Mouse (Mus musculus) hindbrain, embryonic 14.5 days (tissue): ENCODE results near the gene Plvap. TPM values are rescaled to one million over a fixed set of nuclear protein-coding genes. Genes with fewer than 3 reads are reported as not detected.

Source experiments
- ATAC-seq: fragments of 200-750 bp; cut with Nextera tagmentation; 2 replicates; pipeline ENCODE4 v1.8.0; 2017; ENCODE audit warnings: moderate number of reproducible peaks, mild to moderate bottlenecking, moderate TSS enrichment, moderate library complexity; ENCODE audit not compliant: low FRiP score
- DNase-seq: peaks from one replicate; pipeline ENCODE4 v3.0.0-alpha.2; 2015; ENCODE audit warnings: low spot score
- H3K27ac ChIP-seq: fragments of 300-500 bp; sonication (generic); 2 replicates; pipeline ENCODE4 v1.5.1; 2014; ENCODE audit warnings: mild to moderate bottlenecking, moderate library complexity
- H3K27me3 ChIP-seq: fragments of 300-500 bp; sonication (generic); 2 replicates; pipeline ENCODE4 v1.6.1; 2014; ENCODE audit warnings: mild to moderate bottlenecking, low read length, mixed read lengths; ENCODE audit not compliant: control insufficient read depth, insufficient read depth
- H3K36me3 ChIP-seq: fragments of 300-500 bp; sonication (generic); replicated peaks from 2 replicates; pipeline ENCODE4 v1.6.1; 2014; ENCODE audit not compliant: control insufficient read depth, insufficient read depth
- H3K4me1 ChIP-seq: fragments of 300-500 bp; sonication (generic); replicated peaks from 2 replicates; pipeline ENCODE4 v1.6.1; 2014; ENCODE audit warnings: antibody characterized with exemption, low read length, mixed read lengths; ENCODE audit not compliant: control insufficient read depth, insufficient read depth
- H3K4me2 ChIP-seq: fragments of 300-500 bp; sonication (generic); replicated peaks from 2 replicates; pipeline ENCODE4 v1.6.1; 2014; ENCODE audit warnings: mild to moderate bottlenecking, moderate library complexity
- H3K4me3 ChIP-seq: fragments of 300-500 bp; sonication (generic); replicated peaks from 2 replicates; pipeline ENCODE4 v1.5.1; 2014; ENCODE audit warnings: mild to moderate bottlenecking, low read length
- H3K9ac ChIP-seq: fragments of 300-500 bp; sonication (generic); 2 replicates; pipeline ENCODE4 v1.6.1; 2014
- H3K9me3 ChIP-seq: fragments of 300-500 bp; sonication (generic); 2 replicates; pipeline ENCODE4 v1.6.1; 2016; ENCODE audit warnings: low read length; ENCODE audit not compliant: control insufficient read depth
- WGBS: fragments of 180-500 bp; shearing (Covaris S2); extraction: QIAGEN DNeasy Blood & Tissue Kit; methylation state at CpG from one replicate; pipeline ENCODE4 v1.1.7; 2014; 5-methylcytosine and 5-hydroxymethylcytosine counted together
- polyA plus RNA-seq: library from polyadenylated mRNA; unstranded; fragments of >200 nt; fragmentation: Nextera tagmentation; extraction: Ambion mirVana; gene quantifications from 2 replicates; pipeline ENCODE4 v1.2.1, GENCODE M21; 2014

Plvap gene
- polyA plus RNA-seq, 1 experiment from 2014 or later = 10.5 TPM

DNA sequence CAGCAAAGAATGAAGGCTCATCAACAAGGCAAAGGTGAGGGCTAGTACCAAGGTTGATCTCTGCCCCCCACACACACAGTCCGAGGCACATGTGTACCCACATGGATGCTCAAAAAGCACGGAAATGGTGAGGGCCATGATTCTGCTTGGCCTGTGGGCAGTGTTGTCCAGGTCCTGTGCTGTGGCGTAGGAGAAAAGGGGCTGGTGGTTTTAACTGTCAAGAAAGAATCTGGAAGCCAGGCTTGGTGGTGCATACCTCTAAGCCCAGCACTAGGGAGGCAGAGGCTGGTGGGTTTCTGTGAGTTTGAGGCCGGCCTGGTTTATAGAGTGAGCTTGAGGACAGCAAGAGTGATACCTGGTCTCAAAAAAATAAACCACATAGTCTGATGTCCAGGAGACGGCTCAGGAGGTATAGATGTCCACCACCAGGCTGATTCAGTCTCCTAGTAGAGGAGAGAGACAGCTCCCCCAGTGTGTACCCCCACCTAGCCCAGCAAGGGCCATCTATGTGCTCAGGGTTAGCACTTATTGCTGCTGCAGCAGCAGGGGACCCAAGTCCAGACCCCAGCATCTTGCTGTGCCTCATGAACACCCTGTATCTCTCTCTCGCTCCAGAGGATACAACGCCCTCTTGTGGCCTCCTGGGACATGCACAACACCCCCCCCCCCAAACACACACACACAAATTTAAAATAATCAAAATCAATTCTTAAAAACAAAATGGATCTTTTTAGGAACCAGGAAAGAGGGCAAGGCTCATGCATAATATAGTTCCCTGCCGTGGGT lies 38.8 kb downstream of the Plvap start:
- ATAC-seq (no peak), DNase-seq (no peak)
- Histone ChIP-seq H3K27ac (no peak overlapping the region), H3K9me3 (no peaks in the 10 kb centered on the region), H3K4me1 (peaks cover 21% of the 10 kb centered on the region), H3K9ac (no peak overlapping the region), H3K27me3 (no peaks in the 10 kb centered on the region), H3K36me3 (peaks cover 50% of the 10 kb centered on the region), H3K4me3 (no peak overlapping the region), H3K4me2 (no peak overlapping the region)
- WGBS = 89% methylated on average over 8 of the region's 8 CpGs

DNA sequence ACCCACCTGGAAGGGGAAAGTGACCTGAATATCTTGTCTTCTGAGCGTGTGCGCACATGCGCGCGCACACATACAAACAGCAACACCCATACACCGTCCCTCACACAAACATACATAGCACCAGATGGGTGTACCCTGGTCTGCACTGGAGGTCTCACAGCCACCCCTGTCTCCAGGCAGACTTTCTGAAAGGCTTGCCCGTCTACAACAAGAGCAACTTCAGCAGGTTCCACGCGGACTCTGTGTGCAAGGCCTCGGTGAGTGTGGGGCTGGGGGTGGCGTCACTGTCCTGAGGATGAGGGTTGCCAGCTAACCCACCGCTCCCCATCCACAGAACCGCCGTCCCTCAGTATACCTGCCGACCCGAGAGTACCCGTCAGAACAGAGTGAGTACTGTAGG lies 39.7 kb downstream of the Plvap start:
- Histone ChIP-seq H3K27me3 (no peaks in the 10 kb centered on the region), H3K27ac (no peak overlapping the region), H3K9me3 (no peaks in the 10 kb centered on the region), H3K4me2 (no peak overlapping the region), H3K9ac (no peak overlapping the region), H3K4me3 (no peak overlapping the region), H3K4me1 (peaks cover 13% of the 10 kb centered on the region), H3K36me3 (peaks cover 50% of the 10 kb centered on the region)
- 95% methylated on average over 17 of the region's 17 CpGs for WGBS
- ATAC-seq (no peak), DNase-seq (no peak)

DNA sequence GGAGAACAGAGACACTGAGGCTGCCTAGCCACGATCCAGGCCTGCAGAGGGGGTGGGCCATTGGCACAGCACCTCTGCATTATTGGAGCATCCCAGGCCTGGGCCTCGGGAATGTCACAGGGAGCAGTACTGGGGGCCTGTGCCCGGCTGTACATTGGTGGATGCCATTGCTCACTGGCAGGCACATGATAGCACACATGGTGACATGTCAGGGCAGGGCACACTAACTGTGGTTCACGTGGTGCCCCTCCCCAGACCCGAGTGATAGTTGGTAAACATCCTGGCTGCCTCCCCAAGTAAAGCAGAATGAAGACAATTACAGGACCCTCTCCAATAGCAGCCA lies 40.7 kb downstream of the Plvap start:
- Histone ChIP-seq H3K9ac (0 out of 2 replicates have a peak overlapping the region, but pooled peaks have one; percentile 20), H3K36me3 (peaks cover 50% of the 10 kb centered on the region)

DNA sequence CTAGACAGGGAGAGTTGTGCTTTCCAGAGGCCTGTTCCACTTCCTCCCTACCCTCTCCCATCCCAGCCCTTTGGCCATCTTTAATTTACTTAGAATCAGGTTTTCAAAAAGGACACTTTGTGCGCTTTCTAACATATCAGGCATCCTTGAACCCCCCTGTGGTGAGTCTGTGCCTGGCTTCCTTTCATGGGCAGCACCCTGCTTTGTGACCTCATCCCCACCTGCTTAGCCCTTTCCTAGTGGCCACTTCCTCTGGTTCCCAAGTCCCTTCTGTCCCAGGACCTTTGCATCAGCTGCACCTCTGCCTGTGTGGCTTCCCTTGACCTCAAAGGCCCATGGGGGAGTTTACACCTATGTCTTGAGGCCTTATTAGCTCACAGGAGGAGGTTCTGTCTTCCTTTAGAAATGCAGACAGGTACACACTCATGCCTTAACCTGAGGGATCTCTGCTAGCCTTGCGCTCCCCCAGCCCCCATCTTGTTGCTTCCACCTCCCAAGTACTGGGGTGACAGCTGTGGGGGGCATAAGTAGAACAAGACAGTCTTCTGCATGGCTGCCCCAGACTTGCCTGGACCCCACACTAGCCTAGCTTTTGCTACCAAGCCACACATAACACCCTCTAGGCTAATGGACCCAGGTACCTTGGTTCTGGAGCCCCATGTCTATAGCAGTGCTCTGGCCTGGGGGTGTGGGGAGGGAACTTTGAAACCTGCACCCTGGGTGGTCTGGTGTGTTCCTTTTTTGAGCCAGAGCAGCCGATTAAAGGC lies 41.2 kb downstream of the Plvap start:
- H3K4me2 ChIP-seq = peak overlapping the region; percentile 79
- H3K9ac ChIP-seq = peak overlapping the region; percentile 81
- H3K9me3 ChIP-seq = no peaks in the 10 kb centered on the region
- H3K4me3 ChIP-seq = peak overlapping the region; percentile 80
- ATAC-seq (no peak), DNase-seq (no peak)
- H3K27ac ChIP-seq = 0 out of 2 replicates have a peak overlapping the region, but pooled peaks have one; percentile 85
- H3K36me3 ChIP-seq = peaks cover 49% of the 10 kb centered on the region
- H3K4me1 ChIP-seq = peaks cover 12% of the 10 kb centered on the region
- H3K27me3 ChIP-seq = no peaks in the 10 kb centered on the region
- 87% methylated on average over 3 of the region's 3 CpGs for WGBS

More for the DNA sequence above, 40.7 kb downstream of the Plvap start:
- H3K4me2 ChIP-seq = peak overlapping the region; percentile 79; the same call in 1 of the 2 replicates
- DNase-seq = no peak
- H3K27me3 ChIP-seq = no peaks in the 10 kb centered on the region
- 86% methylated on average over 5 of the region's 5 CpGs for WGBS
- H3K4me1 ChIP-seq = peaks cover 12% of the 10 kb centered on the region
- H3K27ac ChIP-seq = no peak overlapping the region
- no peak overlapping the region for H3K4me3 ChIP-seq
- no peak for ATAC-seq
- no peaks in the 10 kb centered on the region for H3K9me3 ChIP-seq

DNA sequence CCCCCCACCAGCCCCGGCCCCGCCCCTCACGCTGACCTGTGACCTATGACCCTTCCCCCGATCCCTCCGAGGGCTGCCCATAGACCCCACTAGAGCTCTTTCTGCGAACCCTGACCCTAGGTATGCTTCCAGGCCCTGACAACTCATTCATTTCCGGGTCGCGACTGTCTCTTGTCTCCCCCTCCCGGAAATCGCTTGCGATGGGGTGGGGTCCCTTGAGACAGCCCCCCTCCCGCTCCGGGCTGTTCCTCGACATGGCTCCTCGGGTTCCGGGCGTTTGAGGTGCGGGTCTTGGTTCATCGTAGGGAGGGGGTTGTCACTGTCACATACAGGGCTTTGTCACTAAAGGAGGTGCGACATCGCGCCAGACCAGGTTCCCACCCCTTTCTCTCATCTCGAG lies 42.1 kb downstream of the Plvap start:
- Histone ChIP-seq H3K9me3 (no peaks in the 10 kb centered on the region), H3K9ac (peak overlapping the region; percentile 81), H3K27me3 (no peaks in the 10 kb centered on the region), H3K4me3 (peak overlapping the region; percentile 80), H3K36me3 (peaks cover 40% of the 10 kb centered on the region), H3K4me1 (peaks cover 12% of the 10 kb centered on the region), H3K4me2 (peak overlapping the region; percentile 79), H3K27ac (peak overlapping the region; percentile 85)
- DNase-seq (peak; percentile 74), ATAC-seq (peak; percentile 51)
- WGBS = under 1% methylated on average over 24 of the region's 24 CpGs

DNA sequence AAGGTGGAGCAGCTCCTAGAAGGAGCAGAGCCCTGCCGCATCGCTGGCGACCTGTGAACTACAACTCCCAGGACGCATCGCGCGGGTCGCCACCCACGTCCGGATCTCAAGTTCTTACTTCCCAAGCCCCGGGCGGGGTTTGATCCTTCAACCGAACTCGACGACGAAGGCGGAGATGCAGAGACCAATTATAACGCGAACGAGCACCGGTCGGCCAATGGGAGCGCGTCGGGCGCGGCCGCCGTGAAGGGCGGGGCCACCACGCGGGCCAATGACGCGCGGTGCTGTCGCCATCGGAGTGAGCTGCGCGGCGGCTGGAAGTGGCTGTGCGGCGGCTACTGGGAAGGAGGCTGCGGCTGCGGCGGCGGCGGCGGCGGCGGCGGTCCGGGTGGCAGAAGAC lies 42.6 kb downstream of the Plvap start, which contains the start of gene Dda1:
Dda1 (plus strand) TSS at position 284 of the 400 bp plus-strand sequence.
- Histone ChIP-seq H3K27me3 (no peaks in the 10 kb centered on the region), H3K4me2 (peak within 1 kb of the TSS; percentile 79), H3K4me1 (peaks cover 17% of the 10 kb centered on the region), H3K9ac (peak within 1 kb of the TSS; percentile 81), H3K27ac (peak within 1 kb of the TSS; percentile 85), H3K36me3 (peaks cover 35% of the 10 kb centered on the region), H3K9me3 (no peaks in the 10 kb centered on the region), H3K4me3 (peak within 1 kb of the TSS; percentile 80)
- ATAC-seq (peak; percentile 89), DNase-seq (peak; percentile 99)
- WGBS = under 1% methylated on average over 49 of the region's 52 CpGs

DNA sequence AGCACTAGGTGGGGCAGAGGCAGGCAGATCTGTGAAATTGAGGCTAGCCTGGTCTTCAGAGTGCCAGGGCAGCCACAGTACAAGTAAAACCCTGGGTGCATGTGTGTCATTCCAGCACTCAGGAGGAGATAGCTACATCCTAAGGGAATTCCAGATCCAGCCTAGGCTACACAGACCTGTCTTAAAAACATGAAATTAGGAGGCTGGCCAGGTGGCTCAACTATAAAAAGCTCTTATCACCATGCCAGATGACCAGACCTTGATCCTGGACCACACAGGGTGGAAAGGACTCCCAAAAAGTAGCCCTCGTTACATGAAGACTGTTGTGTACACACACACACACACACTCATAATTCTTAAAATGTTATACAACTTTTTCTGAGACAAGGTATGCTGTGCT lies 43.6 kb downstream of the Plvap start:
- DNase-seq (no peak), ATAC-seq (no peak)
- Histone ChIP-seq H3K9me3 (no peaks in the 10 kb centered on the region), H3K36me3 (peaks cover 26% of the 10 kb centered on the region), H3K4me3 (0 out of 2 replicates have a peak overlapping the region, but pooled peaks have one; percentile 80), H3K4me2 (no peak overlapping the region), H3K4me1 (peaks cover 20% of the 10 kb centered on the region), H3K27me3 (no peaks in the 10 kb centered on the region), H3K9ac (no peak overlapping the region), H3K27ac (no peak overlapping the region)
- 92% methylated on average over 1 of the region's 1 CpGs for WGBS

DNA sequence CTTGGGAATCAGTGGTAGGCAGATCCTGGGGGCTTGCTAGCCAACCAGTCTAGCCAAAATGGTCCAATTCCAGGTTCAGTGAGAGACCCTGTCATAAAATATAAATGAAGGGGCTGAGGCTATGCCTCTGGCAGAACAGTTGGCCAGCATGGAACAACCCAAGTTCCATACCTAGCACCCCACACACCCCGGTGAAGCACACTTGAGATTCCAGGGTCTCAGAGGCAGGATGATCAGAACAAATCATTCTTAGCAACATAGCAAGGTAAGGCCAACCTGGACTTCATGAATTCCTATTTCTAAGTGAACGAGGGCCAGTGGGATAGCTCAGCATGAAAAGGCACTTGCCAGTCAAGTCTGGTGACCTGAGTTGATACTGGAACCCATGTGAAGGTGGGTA lies 44.4 kb downstream of the Plvap start:
- Histone ChIP-seq H3K36me3 (peaks cover 18% of the 10 kb centered on the region), H3K9me3 (no peaks in the 10 kb centered on the region), H3K27ac (no peak overlapping the region), H3K9ac (no peak overlapping the region), H3K4me2 (no peak overlapping the region), H3K4me3 (no peak overlapping the region), H3K27me3 (no peaks in the 10 kb centered on the region), H3K4me1 (peaks cover 24% of the 10 kb centered on the region)
- ATAC-seq (no peak), DNase-seq (no peak)
- 96% methylated on average over 2 of the region's 2 CpGs for WGBS

DNA sequence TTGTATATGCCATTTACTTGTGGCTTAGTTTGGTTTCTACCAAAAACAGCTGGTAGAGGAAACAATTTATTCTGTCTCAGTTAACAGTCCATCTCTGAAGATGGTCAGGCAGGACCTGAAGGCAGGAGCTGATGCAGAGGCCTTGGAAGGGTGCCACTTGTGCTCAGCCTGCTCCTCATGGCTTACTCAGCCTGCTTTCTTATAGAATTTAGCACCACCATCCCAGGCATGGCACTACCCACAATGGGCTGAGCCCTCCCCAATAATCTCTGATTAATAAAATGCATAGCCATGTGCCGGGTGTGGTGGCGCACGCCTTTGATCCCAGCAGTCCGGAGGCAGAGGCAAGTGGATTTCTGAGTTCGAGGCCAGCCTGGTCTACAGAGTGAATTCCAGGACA lies 45.4 kb downstream of the Plvap start:
- no peak overlapping the region for H3K4me3 ChIP-seq
- WGBS = 97% methylated on average over 5 of the region's 5 CpGs
- DNase-seq (no peak), ATAC-seq (no peak)
- H3K9me3 ChIP-seq = no peaks in the 10 kb centered on the region
- H3K27ac ChIP-seq = no peak overlapping the region
- H3K9ac ChIP-seq = no peak overlapping the region
- no peaks in the 10 kb centered on the region for H3K27me3 ChIP-seq
- no peak overlapping the region for H3K4me2 ChIP-seq
- peaks cover 30% of the 10 kb centered on the region for H3K4me1 ChIP-seq
- H3K36me3 ChIP-seq = peaks cover 10% of the 10 kb centered on the region
